ENCODE assay signal across 8 mouse cellular contexts in genomic region chr11:3517846-3518732, GRCm38 (mm10). TPM values are rescaled to one million over a fixed set of nuclear protein-coding genes. Genes with fewer than 3 reads are reported as not detected.
DNase-seq lines count a peak whose midpoint lies in the region; ATAC-seq lines count a peak whose summit lies in the region.

No protein-coding gene starts in this region.

- H3K9ac ChIP-seq in kidney, embryonic 14.5 days (ENCODE audit: low read depth, low read length), result no peak overlapping the region; the same call in 1 of the 2 replicates
- peak overlapping the region; percentile 41; the same call in 1 of the 2 replicates for H3K9ac ChIP-seq in forebrain, embryonic 11.5 days (ENCODE audit: low read length)
- 0 out of 2 replicates have a peak overlapping the region, but pooled peaks have one; percentile 12 for H3K9ac ChIP-seq in intestine, embryonic 15.5 days
- no peak overlapping the region for H3K9ac ChIP-seq in neural tube, embryonic 12.5 days

- peak overlapping the region; percentile 47 for H3K4me2 ChIP-seq in kidney, embryonic 14.5 days (replicated peaks; ENCODE audit: low read depth, low read length)
- H3K4me2 ChIP-seq in forebrain, embryonic 11.5 days (ENCODE audit: low read depth, low read length, severe bottlenecking), result peak overlapping the region; percentile 76
- peak overlapping the region; percentile 82 for H3K4me2 ChIP-seq in intestine, embryonic 15.5 days (replicated peaks)
- H3K4me2 ChIP-seq in neural tube, embryonic 12.5 days (replicated peaks), result peak overlapping the region; percentile 72

- H3K36me3 ChIP-seq in kidney, embryonic 14.5 days (ENCODE audit: control insufficient read depth, insufficient read depth, low read length), result peaks cover 40% of the 10 kb centered on the region
- H3K36me3 ChIP-seq in forebrain, embryonic 11.5 days (ENCODE audit: control insufficient read depth, insufficient read depth, low read length), result no peaks in the 10 kb centered on the region
- peaks cover 21% of the 10 kb centered on the region for H3K36me3 ChIP-seq in intestine, embryonic 15.5 days
- H3K36me3 ChIP-seq in neural tube, embryonic 12.5 days, result peaks cover 26% of the 10 kb centered on the region

- H3K27ac ChIP-seq in kidney, embryonic 14.5 days (ENCODE audit: low read depth, low read length), result no peak overlapping the region
- no peak overlapping the region for H3K27ac ChIP-seq in forebrain, embryonic 11.5 days (ENCODE audit: low read depth, low read length)
- H3K27ac ChIP-seq in intestine, embryonic 15.5 days, result no peak overlapping the region
- H3K27ac ChIP-seq in neural tube, embryonic 12.5 days, result no peak overlapping the region

- DNase-seq in kidney, postnatal 14 days, result no peak
- DNase-seq in forebrain, embryonic 11.5 days (ENCODE audit: low spot score), result no peak
- DNase-seq in spleen, postnatal 14 days (ENCODE audit: low spot score in 2 of 2), result no peak
- no peak for DNase-seq in left cerebral cortex, adult 8-10 months (ENCODE audit: low spot score in 2 of 2)
- no peak for DNase-seq in gastrocnemius, postnatal 10 days

- 0 out of 2 replicates have a peak, but pooled peaks cover 4% of the 10 kb centered on the region for H3K27me3 ChIP-seq in kidney, embryonic 14.5 days (ENCODE audit: control insufficient read depth, insufficient read depth, low read length)
- H3K27me3 ChIP-seq in forebrain, embryonic 11.5 days (ENCODE audit: control insufficient read depth, insufficient read depth, low read length), result peaks cover 14% of the 10 kb centered on the region
- H3K27me3 ChIP-seq in intestine, embryonic 15.5 days (replicated peaks), result no peaks in the 10 kb centered on the region
- H3K27me3 ChIP-seq in neural tube, embryonic 12.5 days (replicated peaks), result peaks cover 33% of the 10 kb centered on the region

- H3K4me3 ChIP-seq in kidney, embryonic 14.5 days (ENCODE audit: low read length), result peak overlapping the region; percentile 29
- H3K4me3 ChIP-seq in forebrain, embryonic 11.5 days (ENCODE audit: low read depth, low read length), result peak overlapping the region; percentile 30; the same call in 1 of the 2 replicates
- H3K4me3 ChIP-seq in intestine, embryonic 15.5 days (replicated peaks), result peak overlapping the region; percentile 37; the same call in 1 of the 2 replicates
- H3K4me3 ChIP-seq in neural tube, embryonic 12.5 days, result peak overlapping the region; percentile 29; the same call in 1 of the 2 replicates

- ATAC-seq in kidney, embryonic 14.5 days (ENCODE audit: low FRiP score, low TSS enrichment), result no peak
- no peak for ATAC-seq in forebrain, embryonic 11.5 days (replicated peaks; ENCODE audit: low FRiP score)
- no peak for ATAC-seq in intestine, embryonic 15.5 days
- no peak for ATAC-seq in neural tube, embryonic 12.5 days (ENCODE audit: low FRiP score, low read depth)

- H3K4me1 ChIP-seq in kidney, embryonic 14.5 days (ENCODE audit: control insufficient read depth, insufficient read depth, low read length), result peaks cover 20% of the 10 kb centered on the region
- H3K4me1 ChIP-seq in forebrain, embryonic 11.5 days (replicated peaks; ENCODE audit: control insufficient read depth, insufficient read depth, low read length), result peaks cover 6% of the 10 kb centered on the region; the same call in 1 of the 2 replicates
- peaks cover 23% of the 10 kb centered on the region for H3K4me1 ChIP-seq in intestine, embryonic 15.5 days (replicated peaks)
- peaks cover 22% of the 10 kb centered on the region for H3K4me1 ChIP-seq in neural tube, embryonic 12.5 days

- no peaks in the 10 kb centered on the region for H3K9me3 ChIP-seq in kidney, embryonic 14.5 days (ENCODE audit: control insufficient read depth, low read length)
- H3K9me3 ChIP-seq in forebrain, embryonic 11.5 days (ENCODE audit: control insufficient read depth, low read length), result no peaks in the 10 kb centered on the region
- no peaks in the 10 kb centered on the region for H3K9me3 ChIP-seq in intestine, embryonic 15.5 days
- no peaks in the 10 kb centered on the region for H3K9me3 ChIP-seq in neural tube, embryonic 12.5 days

- WGBS in kidney, embryonic 14.5 days, result 54% methylated on average over 13 of the region's 13 CpGs
- WGBS in forebrain, embryonic 11.5 days, result 59% methylated on average over 13 of the region's 13 CpGs
- 53% methylated on average over 13 of the region's 13 CpGs for WGBS in intestine, embryonic 15.5 days
- 59% methylated on average over 13 of the region's 13 CpGs for WGBS in neural tube, embryonic 12.5 days

RNA-seq across cellular contexts. Expression of gene Selenom, which starts 3.6 kb away (rescaled TPM):
- polyA plus RNA-seq in kidney, embryonic 14.5 days (2014; fragmentation: Nextera tagmentation; extraction: Ambion mirVana), result 82.1 and 107 TPM in 2 replicates
- polyA plus RNA-seq in forebrain, embryonic 11.5 days (2014; fragmentation: Nextera tagmentation; extraction: Ambion mirVana), result 47.3 and 54.1 TPM in 2 replicates
- polyA plus RNA-seq in intestine, embryonic 15.5 days (2015; fragmentation: Nextera tagmentation; extraction: Ambion mirVana), result 147 and 154 TPM in 2 replicates
- polyA plus RNA-seq in neural tube, embryonic 12.5 days (2016; fragmentation: Nextera tagmentation; extraction: Ambion mirVana), result 61.8 and 69.1 TPM in 2 replicates
- 100 to 1,000 TPM; 149 to 172 (median 160) TPM for total RNA-seq in left cerebral cortex, adult 8-10 months (2022)
- 10 to 100 TPM; 44.4 to 56.3 TPM for total RNA-seq in gastrocnemius, postnatal 10 days (2021)

RNA-seq across cellular contexts. Expression of gene Inpp5j, which starts 13.5 kb away (rescaled TPM):
- 0.40 and 0.61 TPM in 2 replicates for polyA plus RNA-seq in kidney, embryonic 14.5 days (2014; fragmentation: Nextera tagmentation; extraction: Ambion mirVana)
- 0.31 and 0.47 TPM in 2 replicates for polyA plus RNA-seq in forebrain, embryonic 11.5 days (2014; fragmentation: Nextera tagmentation; extraction: Ambion mirVana)
- polyA plus RNA-seq in intestine, embryonic 15.5 days (2015; fragmentation: Nextera tagmentation; extraction: Ambion mirVana), result 4.2 and 4.6 TPM in 2 replicates
- polyA plus RNA-seq in neural tube, embryonic 12.5 days (2016; fragmentation: Nextera tagmentation; extraction: Ambion mirVana), result 1.2 and 1.3 TPM in 2 replicates
- total RNA-seq in left cerebral cortex, adult 8-10 months (2022), result 10 to 100 TPM; 49.4 to 55.6 (median 53.8) TPM
- 1 to 10 TPM; 1.8 to 2.2 TPM for total RNA-seq in gastrocnemius, postnatal 10 days (2021)

RNA-seq across cellular contexts. Expression of gene Smtn, which starts 22.3 kb away (rescaled TPM):
- 51.8 and 70.7 TPM in 2 replicates for polyA plus RNA-seq in kidney, embryonic 14.5 days (2014; fragmentation: Nextera tagmentation; extraction: Ambion mirVana)
- 43.8 and 44.3 TPM in 2 replicates for polyA plus RNA-seq in forebrain, embryonic 11.5 days (2014; fragmentation: Nextera tagmentation; extraction: Ambion mirVana)
- 78.3 and 79.6 TPM in 2 replicates for polyA plus RNA-seq in intestine, embryonic 15.5 days (2015; fragmentation: Nextera tagmentation; extraction: Ambion mirVana)
- 34.3 and 37.9 TPM in 2 replicates for polyA plus RNA-seq in neural tube, embryonic 12.5 days (2016; fragmentation: Nextera tagmentation; extraction: Ambion mirVana)
- 10 to 100 TPM in 1 of 4 experiments, 1 to 10 TPM in 3; 5.2 to 11.0 (median 7.2) TPM for total RNA-seq in left cerebral cortex, adult 8-10 months (2022)
- 100 to 1,000 TPM; 182 to 198 TPM for total RNA-seq in gastrocnemius, postnatal 10 days (2021)

RNA-seq across cellular contexts. Expression of gene Pla2g3, which starts 30.0 kb away (rescaled TPM):
- polyA plus RNA-seq in kidney, embryonic 14.5 days (2014; fragmentation: Nextera tagmentation; extraction: Ambion mirVana), result 0.39 and 0.77 TPM in 2 replicates
- polyA plus RNA-seq in forebrain, embryonic 11.5 days (2014; fragmentation: Nextera tagmentation; extraction: Ambion mirVana), result 0.45 and 0.92 TPM in 2 replicates
- 0.38 and 0.45 TPM in 2 replicates for polyA plus RNA-seq in intestine, embryonic 15.5 days (2015; fragmentation: Nextera tagmentation; extraction: Ambion mirVana)
- polyA plus RNA-seq in neural tube, embryonic 12.5 days (2016; fragmentation: Nextera tagmentation; extraction: Ambion mirVana), result 1.0 and 1.3 TPM in 2 replicates
- 1 to 10 TPM; 2.3 to 3.5 (median 2.7) TPM for total RNA-seq in left cerebral cortex, adult 8-10 months (2022)
- total RNA-seq in gastrocnemius, postnatal 10 days (2021), result under 1 TPM in 1 of 2 experiments, not detected in 1; 0.09 TPM

Comparison
In these comparisons a context has a peak if more than half of its experiments do, and no peak if none do; other contexts are left out.
1. H3K9ac ChIP-seq: peak in forebrain, embryonic 11.5 days (single experiment) and intestine, embryonic 15.5 days (single experiment); none in kidney, embryonic 14.5 days (single experiment) and neural tube, embryonic 12.5 days (single experiment).
2. Peak in every context shown above with its lines, with median percentiles within 50 percentile points of each other: H3K4me2 ChIP-seq and H3K4me3 ChIP-seq.